Mouse (Mus musculus) embryonic fibroblast, embryonic 13.5 days (primary cell): ENCODE results near the gene Sap25.

ENCODE experiments used
- CTCF ChIP-seq: IDR thresholded peaks from 2 replicates; pipeline ENCODE4 v1.5.1; 2011; ENCODE audit warnings: mild to moderate bottlenecking, control low read depth, low read length, moderate library complexity, borderline replicate concordance; ENCODE audit not compliant: insufficient read depth
- POLR2A ChIP-seq: IDR thresholded peaks from 2 replicates; pipeline ENCODE4 v1.6.1; 2011; ENCODE audit warnings: low read depth, mild to moderate bottlenecking, control low read depth, low read length, moderate library complexity

DNA sequence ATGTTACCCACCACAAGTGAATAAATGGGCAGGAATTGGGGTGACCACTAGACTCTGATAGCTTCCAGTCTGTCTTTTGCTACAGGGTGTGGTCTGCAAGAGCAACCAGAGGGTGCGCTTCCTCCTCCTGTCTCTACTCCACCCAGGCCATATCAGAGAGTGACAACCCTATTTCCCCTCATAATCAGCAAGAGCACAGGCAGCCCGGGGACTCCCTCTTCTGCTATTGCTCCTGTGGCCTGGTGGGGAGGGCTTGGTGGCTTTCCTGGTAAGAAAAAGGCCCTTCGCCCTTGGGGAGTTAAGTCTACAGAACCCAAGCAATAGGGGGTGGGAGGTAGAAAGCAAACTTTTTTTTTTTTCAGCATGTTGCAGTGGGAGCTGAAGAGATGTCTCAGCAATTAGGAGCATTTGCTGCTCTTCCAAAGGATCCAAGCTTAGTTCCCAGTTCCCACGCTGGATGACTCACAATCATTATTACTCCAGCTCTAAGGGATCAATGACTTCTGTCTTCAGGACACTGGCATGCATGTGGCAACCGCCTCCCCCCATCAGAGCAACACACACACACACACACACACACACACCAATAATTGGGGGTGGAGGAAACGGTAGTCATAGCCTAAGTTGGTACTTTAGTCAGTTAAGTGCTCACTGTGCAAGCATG, 45.1 kb downstream of the Sap25 start:
- TF ChIP-seq CTCF = no peak
- no peak for TF ChIP-seq POLR2A
